Mouse (Mus musculus) right cerebral cortex, postnatal 36 days (tissue): ENCODE data around the gene A4gnt.

Experiments
- DNase-seq, 2 experiments: peaks; one replicate each; pipeline ENCODE4 v3.0.0; 2022; ENCODE audit warnings: low spot score in 2 of 2, mixed read lengths in 1 of 2

The A4gnt gene

GRCm38 (mm10) chr9:99632264-99632663 is 20.0 kb downstream of the A4gnt start:
- no peak for DNase-seq

GRCm38 (mm10) chr9:99636776-99637175 is 24.5 kb downstream of the A4gnt start:
- no peak for DNase-seq

DNA sequence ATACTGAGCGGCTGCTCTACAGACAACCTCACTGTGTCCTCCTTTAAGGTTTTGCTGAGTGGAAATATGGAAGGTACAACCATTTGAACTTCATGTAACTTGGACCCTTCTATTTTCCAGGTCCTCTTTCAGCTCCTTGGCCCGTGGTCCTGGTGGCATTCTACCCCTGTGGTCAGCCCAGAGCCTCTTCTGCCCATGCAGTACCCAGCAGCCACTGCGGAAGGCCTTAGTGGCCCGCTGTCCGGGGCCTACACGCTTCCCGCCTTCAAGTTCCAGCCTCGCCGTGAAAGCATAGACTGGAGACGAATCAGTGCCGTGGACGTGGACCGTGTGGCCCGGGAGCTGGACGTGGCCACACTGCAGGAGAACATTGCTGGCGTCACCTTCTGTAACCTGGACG is 24.9 kb downstream of the A4gnt start:
- no peak for DNase-seq

- no peak for DNase-seq
These were observed 25.4 kb downstream of the A4gnt start for GRCm38 (mm10) chr9:99637736-99638135.

- no peak for DNase-seq
These were observed 27.7 kb downstream of the A4gnt start for GRCm38 (mm10) chr9:99639957-99640356.

DNA sequence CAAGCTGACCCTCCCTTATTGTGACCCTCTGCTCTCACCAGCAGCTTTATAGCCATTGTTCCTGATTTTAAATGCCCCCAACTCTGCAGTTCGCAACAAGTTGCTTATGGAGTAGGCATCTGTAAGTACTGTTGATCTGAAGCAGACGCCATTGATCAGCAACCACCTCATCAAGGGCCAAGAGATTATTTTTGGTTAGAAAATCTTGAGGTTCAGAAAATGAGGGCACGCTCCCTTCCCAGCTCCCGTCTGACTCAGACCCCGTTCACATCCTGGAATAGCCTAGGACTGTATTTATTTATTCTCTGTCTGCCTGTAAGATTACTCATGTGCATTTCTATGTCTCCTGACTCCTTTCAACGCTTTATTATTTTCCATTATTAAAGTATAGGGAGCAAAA is 33.1 kb downstream of the A4gnt start:
- no peak for DNase-seq

DNA sequence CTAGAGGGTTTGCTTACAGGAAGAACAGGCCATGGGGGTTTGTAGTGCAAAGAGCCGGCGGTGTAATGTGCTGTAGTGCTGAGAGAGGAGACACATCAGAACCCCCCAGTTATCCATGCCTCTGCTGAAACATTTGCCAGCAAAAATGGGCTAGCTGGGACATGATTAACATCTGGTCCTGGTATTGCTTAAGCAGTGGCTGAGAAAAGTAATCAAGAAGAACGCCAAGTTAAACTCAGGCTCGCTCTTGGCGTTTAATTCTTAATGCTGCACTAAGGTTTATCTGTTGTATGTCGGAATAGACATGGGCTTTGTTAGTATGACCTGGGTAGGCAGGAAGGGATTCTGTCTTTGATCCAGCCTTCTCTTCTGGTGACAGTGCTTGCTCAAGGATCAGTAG is 33.8 kb downstream of the A4gnt start:
- DNase-seq, result no peak

- no peak for DNase-seq
These were observed 48.5 kb downstream of the A4gnt start for GRCm38 (mm10) chr9:99660756-99661155.

- no peak for DNase-seq
These were observed 49.4 kb downstream of the A4gnt start for GRCm38 (mm10) chr9:99661606-99662166.

DNA sequence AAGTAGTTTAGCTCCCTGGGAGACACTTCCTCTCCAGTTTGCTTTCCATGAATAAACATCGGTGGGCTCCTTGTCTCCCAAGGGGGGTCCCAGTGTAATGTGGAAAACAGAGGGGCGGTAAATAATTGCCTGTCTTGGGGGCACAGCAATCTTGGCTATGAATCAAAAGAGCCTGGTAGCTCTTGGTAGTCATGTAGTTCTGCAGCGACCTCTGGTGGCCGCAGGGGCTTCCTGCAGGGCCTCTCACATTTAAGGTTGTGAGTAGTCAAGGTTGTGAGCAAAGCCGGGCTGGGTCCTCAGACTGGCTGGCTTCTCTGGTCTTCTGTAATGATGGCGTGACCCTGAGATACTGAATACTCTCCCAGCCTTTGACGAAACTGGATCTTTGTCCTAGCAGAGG is 50.1 kb downstream of the A4gnt start:
- DNase-seq, result peak; percentile 24 to 65

- no peak for DNase-seq
These were observed 50.6 kb downstream of the A4gnt start for GRCm38 (mm10) chr9:99662887-99663286.

GRCm38 (mm10) chr9:99667596-99667995 is 55.3 kb downstream of the A4gnt start:
- no peak for DNase-seq

- DNase-seq, result no peak
These were observed 59.3 kb downstream of the A4gnt start for GRCm38 (mm10) chr9:99671603-99672002.
